Mouse (Mus musculus) forebrain, embryonic 14.5 days (tissue): ENCODE measurements at regions not wholly inside any gene's neighbourhood (a gene's known extent, or its start where the extent isn't known, plus 50 kb on each side); places are given as distances from the start of the nearest gene placed in this dataset.
"Not testable (repeated sequence)": the region's sequence is repeated elsewhere in the genome, so short reads cannot be mapped to it uniquely, and the experiment has no call there.

Source experiments
- ATAC-seq: fragments of 200-750 bp; cut with Nextera tagmentation; 2 replicates; pipeline ENCODE4 v1.8.0; 2017; ENCODE audit warnings: mild to moderate bottlenecking, moderate library complexity
- DNase-seq: peaks from one replicate; pipeline ENCODE4 v3.0.0-alpha.2; 2015; ENCODE audit warnings: low spot score
- H3K27ac ChIP-seq: fragments of 300-500 bp; sonication (generic); 2 replicates; pipeline ENCODE4 v1.5.1; 2014; ENCODE audit warnings: low read depth, mild to moderate bottlenecking, control low read depth, low read length, moderate library complexity
- H3K27me3 ChIP-seq: fragments of 300-500 bp; sonication (generic); replicated peaks from 2 replicates; pipeline ENCODE4 v1.6.1; 2014; ENCODE audit warnings: low read length, control low read depth, mixed read lengths; ENCODE audit not compliant: control insufficient read depth, insufficient read depth
- H3K36me3 ChIP-seq: fragments of 300-500 bp; sonication (generic); 2 replicates; pipeline ENCODE4 v1.6.1; 2014; ENCODE audit warnings: low read length, control low read depth; ENCODE audit not compliant: control insufficient read depth, insufficient read depth
- H3K4me1 ChIP-seq: fragments of 300-500 bp; sonication (generic); 2 replicates; pipeline ENCODE4 v1.6.1; 2014; ENCODE audit warnings: antibody characterized with exemption, low read length, control low read depth; ENCODE audit not compliant: control insufficient read depth, insufficient read depth
- H3K4me2 ChIP-seq: fragments of 300-500 bp; sonication (generic); 2 replicates; pipeline ENCODE4 v1.6.1; 2014; ENCODE audit warnings: mild to moderate bottlenecking, control low read depth, low read length
- H3K4me3 ChIP-seq: fragments of 300-500 bp; sonication (generic); 2 replicates; pipeline ENCODE4 v1.5.1; 2014; ENCODE audit warnings: low read depth, low read length, control low read depth
- H3K9ac ChIP-seq: fragments of 300-500 bp; sonication (generic); 2 replicates; pipeline ENCODE4 v1.6.1; 2014; ENCODE audit warnings: mild to moderate bottlenecking, low read length, control low read depth, moderate library complexity
- H3K9me3 ChIP-seq: fragments of 300-500 bp; sonication (generic); replicated peaks from 2 replicates; pipeline ENCODE4 v1.6.1; 2016; ENCODE audit warnings: low read length, control low read depth, mixed read lengths; ENCODE audit not compliant: control insufficient read depth
- WGBS: fragments of 180-500 bp; shearing (Covaris S2); extraction: QIAGEN DNeasy Blood & Tissue Kit; methylation state at CpG from one replicate; pipeline ENCODE4 v1.1.7; 2014; 5-methylcytosine and 5-hydroxymethylcytosine counted together

GRCm38 (mm10) chr5:40441239-40441638, 686.0 kb upstream of the Hs3st1 start:
- no peaks in the 10 kb centered on the region for H3K27me3 ChIP-seq
- 64% methylated on average over 7 of the region's 7 CpGs for WGBS
- no peak for ATAC-seq
- no peak overlapping the region for H3K4me2 ChIP-seq
- H3K9me3 ChIP-seq = no peaks in the 10 kb centered on the region
- no peaks in the 10 kb centered on the region for H3K4me1 ChIP-seq
- H3K36me3 ChIP-seq = no peaks in the 10 kb centered on the region
- no peak overlapping the region for H3K9ac ChIP-seq
- H3K27ac ChIP-seq = no peak overlapping the region
- DNase-seq = peak; percentile 1
- no peak overlapping the region for H3K4me3 ChIP-seq

GRCm38 (mm10) chr5:40402721-40403120, 647.4 kb upstream of the Hs3st1 start:
- no peaks in the 10 kb centered on the region for H3K36me3 ChIP-seq
- no peak overlapping the region for H3K4me2 ChIP-seq
- ATAC-seq (no peak), DNase-seq (no peak)
- no peak overlapping the region for H3K9ac ChIP-seq
- H3K27me3 ChIP-seq = no peaks in the 10 kb centered on the region
- no peaks in the 10 kb centered on the region for H3K9me3 ChIP-seq
- H3K4me1 ChIP-seq = no peaks in the 10 kb centered on the region
- no peak overlapping the region for H3K4me3 ChIP-seq
- no peak overlapping the region for H3K27ac ChIP-seq

GRCm38 (mm10) chr5:40394798-40395197, 639.5 kb upstream of the Hs3st1 start:
- H3K27ac ChIP-seq = no peak overlapping the region
- WGBS = 80% methylated on average over 3 of the region's 3 CpGs

GRCm38 (mm10) chr5:40389591-40389990, 634.3 kb upstream of the Hs3st1 start:
- H3K36me3 ChIP-seq = no peaks in the 10 kb centered on the region
- ATAC-seq (no peak), DNase-seq (no peak)
- no peaks in the 10 kb centered on the region for H3K4me1 ChIP-seq
- no peaks in the 10 kb centered on the region for H3K9me3 ChIP-seq
- no peak overlapping the region for H3K9ac ChIP-seq
- no peak overlapping the region for H3K4me2 ChIP-seq
- H3K27me3 ChIP-seq = no peaks in the 10 kb centered on the region
- no peak overlapping the region for H3K27ac ChIP-seq
- H3K4me3 ChIP-seq = no peak overlapping the region

More at GRCm38 (mm10) chr5:40394798-40395197, 639.5 kb upstream of the Hs3st1 start:
- Histone ChIP-seq H3K4me1 (no peaks in the 10 kb centered on the region), H3K36me3 (no peaks in the 10 kb centered on the region), H3K9me3 (no peaks in the 10 kb centered on the region), H3K9ac (no peak overlapping the region), H3K27me3 (no peaks in the 10 kb centered on the region), H3K4me2 (no peak overlapping the region), H3K4me3 (no peak overlapping the region)
- DNase-seq (no peak), ATAC-seq (no peak)

GRCm38 (mm10) chr5:40366956-40367355, 611.7 kb upstream of the Hs3st1 start:
- no peak for ATAC-seq
- no peak overlapping the region for H3K9ac ChIP-seq
- no peak overlapping the region for H3K27ac ChIP-seq
- H3K36me3 ChIP-seq = no peaks in the 10 kb centered on the region
- H3K4me2 ChIP-seq = no peak overlapping the region
- H3K27me3 ChIP-seq = no peaks in the 10 kb centered on the region
- H3K4me3 ChIP-seq = no peak overlapping the region
- no peak for DNase-seq
- WGBS = 84% methylated on average over 1 of the region's 1 CpGs
- no peaks in the 10 kb centered on the region for H3K4me1 ChIP-seq
- no peaks in the 10 kb centered on the region for H3K9me3 ChIP-seq

GRCm38 (mm10) chr5:40331237-40331636, 576.0 kb upstream of the Hs3st1 start:
- Histone ChIP-seq H3K4me2 (no peak overlapping the region), H3K27ac (no peak overlapping the region), H3K4me1 (no peaks in the 10 kb centered on the region), H3K36me3 (no peaks in the 10 kb centered on the region), H3K9ac (no peak overlapping the region), H3K9me3 (no peaks in the 10 kb centered on the region), H3K4me3 (no peak overlapping the region), H3K27me3 (no peaks in the 10 kb centered on the region)
- DNase-seq = peak; percentile 6
- WGBS = 47% methylated on average over 1 of the region's 1 CpGs
- no peak for ATAC-seq

GRCm38 (mm10) chr5:40308510-40308909, 553.2 kb upstream of the Hs3st1 start:
- Histone ChIP-seq H3K9ac (no peak overlapping the region), H3K27ac (no peak overlapping the region), H3K36me3 (no peaks in the 10 kb centered on the region), H3K4me2 (no peak overlapping the region), H3K4me3 (no peak overlapping the region), H3K27me3 (no peaks in the 10 kb centered on the region), H3K9me3 (no peaks in the 10 kb centered on the region), H3K4me1 (no peaks in the 10 kb centered on the region)
- no peak for DNase-seq
- WGBS = 59% methylated on average over 5 of the region's 5 CpGs
- peak; percentile 37; the same call in 1 of the 2 replicates for ATAC-seq

GRCm38 (mm10) chr5:40304777-40305176, 549.5 kb upstream of the Hs3st1 start:
- not testable (repeated sequence) for H3K27ac ChIP-seq, ATAC-seq, H3K36me3 ChIP-seq, H3K4me3 ChIP-seq, H3K27me3 ChIP-seq, H3K9me3 ChIP-seq, H3K4me2 ChIP-seq, DNase-seq, H3K4me1 ChIP-seq, H3K9ac ChIP-seq
- 88% methylated on average over 2 of the region's 2 CpGs for WGBS

GRCm38 (mm10) chr5:40294868-40295693, 539.8 kb upstream of the Hs3st1 start:
- DNase-seq (peak; percentile 78), ATAC-seq (peak; percentile 91)
- no peaks in the 10 kb centered on the region for H3K36me3 ChIP-seq
- 2% methylated on average over 3 of the region's 3 CpGs for WGBS
- no peak overlapping the region for H3K4me3 ChIP-seq
- no peaks in the 10 kb centered on the region for H3K4me1 ChIP-seq
- H3K9ac ChIP-seq = no peak overlapping the region
- no peak overlapping the region for H3K27ac ChIP-seq
- H3K4me2 ChIP-seq = no peak overlapping the region
- H3K9me3 ChIP-seq = no peaks in the 10 kb centered on the region
- H3K27me3 ChIP-seq = no peaks in the 10 kb centered on the region
